Mouse (Mus musculus) lung, postnatal 14 days (tissue): ENCODE data around the gene Acot8.

Experiments
- DNase-seq: peaks from one replicate; pipeline ENCODE4 v3.0.0; 2021

Acot8 gene

GRCm38 (mm10) chr2:164804533-164805331 is at the start of gene Acot8, which contains the start of gene Zswim3:
Gene Acot8 (minus strand): TSS chr2:164804882.
Gene Zswim3 (plus strand): TSS chr2:164805098.
- DNase-seq = peak; percentile 98

GRCm38 (mm10) chr2:164850061-164850460 is 45.4 kb upstream of the Acot8 start:
- DNase-seq = no peak

GRCm38 (mm10) chr2:164845782-164846181 is 41.1 kb upstream of the Acot8 start:
- no peak for DNase-seq

DNA sequence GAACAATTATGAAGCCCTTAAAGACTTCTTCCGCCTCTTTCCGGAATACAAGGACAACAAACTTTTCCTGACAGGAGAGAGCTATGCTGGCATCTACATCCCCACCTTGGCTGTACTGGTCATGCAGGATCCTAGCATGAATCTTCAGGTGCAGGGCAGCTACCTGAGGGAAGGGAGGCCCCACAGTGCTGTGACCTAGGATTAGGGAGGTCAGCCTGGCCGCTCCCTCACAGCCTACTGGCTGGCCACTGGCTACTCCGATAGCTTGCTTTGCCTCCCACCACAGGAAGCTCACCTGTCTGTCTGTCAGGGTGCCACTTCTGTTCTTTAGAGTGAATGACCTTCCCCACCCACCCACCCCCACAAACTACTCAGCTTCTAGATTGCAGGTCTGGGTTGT is 30.5 kb upstream of the Acot8 start:
- DNase-seq = no peak

- no peak for DNase-seq
Observed at GRCm38 (mm10) chr2:164834531-164834930, 29.8 kb upstream of the Acot8 start.

- peak; percentile 92 for DNase-seq
Observed at GRCm38 (mm10) chr2:164833314-164833959, 28.8 kb upstream of the Acot8 start, which contains the start of gene Neurl2. Gene Neurl2 (minus strand): TSS chr2:164833456.

- peak; percentile 80 for DNase-seq
Observed at GRCm38 (mm10) chr2:164832748-164833301, 28.1 kb upstream of the Acot8 start, which contains the start of gene Ctsa. Gene Ctsa (plus strand): TSS chr2:164832873.

GRCm38 (mm10) chr2:164832032-164832747 is 27.5 kb upstream of the Acot8 start:
- DNase-seq = no peak

GRCm38 (mm10) chr2:164831029-164831428 is 26.3 kb upstream of the Acot8 start:
- no peak for DNase-seq

- DNase-seq = no peak
Observed at GRCm38 (mm10) chr2:164829090-164829489, 24.4 kb upstream of the Acot8 start.

DNA sequence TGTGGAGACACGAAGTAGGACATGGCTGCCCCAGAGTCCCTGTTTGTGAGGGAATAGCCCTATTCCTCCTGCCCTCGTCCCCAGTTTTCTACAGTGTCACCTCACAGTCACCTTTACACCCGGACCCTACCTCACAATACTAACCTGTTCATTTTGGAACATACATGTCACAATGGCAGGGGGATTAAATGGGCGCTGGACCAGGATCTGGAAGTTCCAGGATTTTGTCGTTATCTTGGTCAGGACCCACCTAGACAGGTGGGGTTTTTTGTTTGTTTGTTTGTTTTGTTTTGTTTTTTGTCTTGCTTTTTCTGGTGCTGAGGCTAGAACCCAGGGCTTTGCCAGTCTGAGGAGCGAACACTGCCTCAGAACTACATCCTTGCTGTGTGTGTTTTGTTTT is 23.8 kb upstream of the Acot8 start, which contains the start of gene Spata25:
Gene Spata25, minus strand, starts transcription at position 101 of the 400 bp plus-strand sequence.
- no peak for DNase-seq

DNA sequence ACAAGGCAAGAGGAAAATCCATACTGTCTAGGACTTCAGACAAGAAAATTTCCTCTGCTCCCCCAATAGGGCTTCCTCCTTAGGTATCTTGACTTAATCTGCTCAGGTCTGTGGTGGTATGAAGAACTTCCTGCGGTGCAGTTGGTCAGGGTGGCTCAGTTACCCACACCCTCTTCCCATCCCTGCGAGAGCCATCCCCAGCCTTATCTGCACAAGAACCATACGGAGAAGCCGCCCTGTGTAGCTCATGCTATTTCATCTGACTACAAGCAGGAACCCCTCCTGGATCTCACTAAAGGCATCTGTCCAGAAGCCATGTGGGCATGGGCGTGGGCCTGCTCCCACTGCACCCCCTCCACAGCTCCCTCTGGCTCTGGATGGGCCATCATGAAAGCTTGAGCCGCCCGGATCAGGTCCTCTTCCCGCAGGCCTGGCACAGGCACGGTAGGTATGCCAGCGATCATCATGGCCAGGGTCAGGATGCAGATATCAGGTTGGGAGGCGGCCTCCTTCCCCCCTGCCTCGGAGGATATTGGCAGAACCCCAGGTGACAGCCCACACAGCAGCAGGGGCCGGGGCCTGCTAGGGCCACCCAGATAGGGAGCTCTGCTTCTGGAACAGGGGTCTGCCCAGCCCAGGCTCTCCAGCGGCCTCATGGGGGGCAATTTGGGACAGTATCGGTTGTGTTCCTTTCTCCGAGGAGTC is 22.6 kb upstream of the Acot8 start:
- DNase-seq = no peak

DNA sequence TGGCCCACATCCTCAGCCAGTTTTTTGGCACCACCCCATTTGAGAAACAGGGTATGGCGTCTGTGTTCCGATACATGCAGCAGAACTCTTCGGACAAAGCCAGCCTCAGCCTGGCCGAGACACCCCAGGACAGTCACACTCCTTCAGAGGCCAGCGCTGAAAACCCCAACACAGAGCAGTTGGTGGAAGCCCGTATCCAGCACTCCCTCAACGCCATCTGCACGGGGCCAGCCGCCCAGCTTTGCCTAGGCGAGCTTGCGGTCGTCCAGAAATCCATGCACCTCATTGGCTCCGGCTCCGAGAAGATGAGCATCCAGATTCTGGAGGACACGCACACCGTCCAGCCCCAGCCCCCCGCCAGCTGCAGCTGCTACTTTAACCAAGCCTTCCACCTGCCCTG is 20.8 kb upstream of the Acot8 start:
- DNase-seq = no peak

DNA sequence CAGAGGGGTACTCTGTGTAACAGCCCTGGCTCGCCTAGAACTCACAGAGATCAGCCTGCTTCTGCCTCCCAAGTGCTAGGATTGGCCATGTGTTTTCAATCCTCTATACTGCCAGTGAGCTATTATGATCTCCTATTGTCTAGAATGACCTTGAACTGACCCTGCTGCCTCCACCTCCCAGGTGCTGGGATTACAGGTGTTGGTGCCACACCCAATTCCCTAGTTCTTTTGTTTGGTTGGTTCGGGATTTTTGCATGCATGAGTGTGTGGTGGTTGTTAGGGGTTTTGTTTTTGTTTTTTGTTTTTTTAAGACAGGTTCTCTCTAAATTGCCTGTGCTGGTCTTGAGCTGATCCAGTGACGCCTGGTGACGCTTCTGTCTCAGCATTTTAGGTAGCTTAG is 19.3 kb upstream of the Acot8 start:
- no peak for DNase-seq

- no peak for DNase-seq
Observed at GRCm38 (mm10) chr2:164823181-164823585, 18.5 kb upstream of the Acot8 start.

- peak; percentile 100 for DNase-seq
Observed at GRCm38 (mm10) chr2:164822636-164823165, 18.0 kb upstream of the Acot8 start, which contains the start of gene Zswim1. Gene Zswim1 (plus strand): TSS chr2:164822686.

DNA sequence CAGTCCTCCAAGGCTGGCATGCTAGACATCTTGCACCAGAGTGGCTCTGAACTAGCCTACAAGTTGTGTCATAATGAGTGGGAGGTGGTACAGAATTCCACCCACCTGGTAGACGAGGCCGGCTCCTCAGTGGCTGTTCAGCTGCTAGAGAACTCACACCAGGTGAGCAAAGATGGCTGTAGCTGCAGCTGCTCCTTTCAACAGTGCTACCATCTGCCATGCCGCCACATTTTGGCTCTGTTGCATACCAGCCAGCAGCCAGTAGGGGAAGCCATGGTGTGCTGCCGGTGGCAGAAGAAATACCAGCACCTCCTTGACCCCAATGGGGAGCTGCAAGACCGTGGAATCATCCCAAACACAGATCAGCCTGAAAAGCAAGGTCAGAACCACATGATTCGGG is 16.4 kb upstream of the Acot8 start:
- DNase-seq = no peak

- DNase-seq = no peak
Observed at GRCm38 (mm10) chr2:164817703-164818102, 13.0 kb upstream of the Acot8 start.

DNA sequence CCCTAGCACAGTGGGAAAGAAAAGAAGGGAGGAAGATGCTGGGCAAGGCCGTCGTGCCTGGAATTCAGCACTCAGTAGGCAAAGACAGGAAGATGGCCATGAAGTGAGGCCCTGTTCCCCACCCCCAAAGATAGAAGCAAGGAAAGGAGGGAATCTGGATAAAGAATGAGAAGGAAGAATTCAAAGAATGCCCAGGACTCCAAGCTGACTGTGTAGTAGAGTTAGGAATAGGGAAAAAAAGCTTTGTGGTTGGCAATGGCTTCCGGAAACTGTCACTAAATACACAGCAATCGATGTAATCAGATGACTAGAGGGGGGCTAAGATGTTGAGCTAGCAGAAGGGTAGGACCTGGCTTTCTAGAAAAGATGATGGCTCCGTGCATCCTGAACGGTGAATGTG is 12.5 kb upstream of the Acot8 start:
- DNase-seq = no peak

DNA sequence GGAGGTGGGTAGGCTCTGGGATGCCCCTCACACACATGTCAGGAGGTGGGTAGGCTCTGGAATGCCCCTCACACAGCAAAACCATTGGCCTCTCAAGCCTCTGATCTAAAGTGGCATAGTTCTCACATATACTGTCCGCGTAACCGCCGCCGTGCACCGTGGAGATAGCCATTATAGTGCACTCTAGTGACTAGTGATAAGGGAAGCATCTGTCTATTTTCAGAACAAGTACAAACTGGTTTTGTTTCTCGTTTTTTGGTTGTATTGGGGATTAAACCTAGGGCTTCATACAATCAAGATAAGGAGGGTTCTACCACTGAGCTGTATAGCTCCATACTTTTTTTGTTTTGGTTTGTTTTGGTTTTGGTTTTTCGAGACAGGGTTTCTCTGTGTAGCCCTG is 11.1 kb upstream of the Acot8 start:
- DNase-seq = no peak

DNA sequence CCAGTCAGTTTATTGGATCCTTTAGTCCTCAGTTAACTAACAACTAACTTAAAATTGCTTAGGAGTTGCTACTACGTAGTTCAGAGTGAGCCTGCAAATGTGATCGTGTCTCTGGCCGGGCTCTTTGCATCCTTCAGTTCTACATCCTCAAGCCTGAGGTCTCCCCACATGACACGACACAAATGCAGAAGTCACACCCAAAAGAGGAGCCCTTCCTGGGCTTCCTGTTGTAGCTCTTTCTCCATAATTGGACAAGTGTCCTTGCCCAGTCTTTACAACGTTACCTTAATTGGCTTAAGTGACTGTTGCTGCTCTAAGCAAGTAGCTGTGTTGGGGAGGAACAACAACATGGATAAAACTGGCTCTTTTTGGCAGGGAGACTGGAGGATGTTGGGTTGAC is 10.7 kb upstream of the Acot8 start:
- no peak for DNase-seq

- DNase-seq = no peak
Observed at GRCm38 (mm10) chr2:164813557-164813956, 8.9 kb upstream of the Acot8 start.
